Mouse (Mus musculus) C2C12 (cell line): ENCODE measurements around the gene Sdhaf2.

Experiments used
- CTCF ChIP-seq: IDR thresholded peaks from one replicate; pipeline ENCODE4 v1.5.1; 2011; ENCODE audit not compliant: control insufficient read depth, insufficient read depth, insufficient read length
- MYOD1 ChIP-seq: IDR thresholded peaks from one replicate; pipeline ENCODE4 v1.6.1; 2011; ENCODE audit warnings: low read depth; ENCODE audit not compliant: control insufficient read depth, insufficient read length
- MYOG ChIP-seq: IDR thresholded peaks from one replicate; pipeline ENCODE4 v1.6.1; 2011; ENCODE audit not compliant: control insufficient read depth, insufficient read length; ENCODE audit errors: extremely low read depth

DNA sequence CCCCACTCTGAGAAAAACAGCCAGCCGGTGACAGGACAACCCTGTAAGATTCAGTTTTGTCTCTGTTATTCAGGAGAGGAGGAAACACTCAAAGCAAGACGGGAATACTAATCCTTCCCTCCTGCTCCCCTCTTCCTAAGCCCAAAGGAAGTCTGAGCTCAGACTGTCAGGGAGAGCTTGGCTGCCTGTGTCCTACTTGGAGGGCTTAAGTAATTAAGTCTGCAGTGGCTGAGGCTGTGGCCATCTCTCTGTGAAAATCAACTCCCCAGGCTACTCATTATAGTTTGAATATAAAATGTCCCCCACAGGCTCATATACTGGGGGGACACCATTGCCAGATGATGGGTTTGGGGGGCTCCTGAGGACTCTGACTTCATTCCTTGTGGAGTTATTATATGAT, 29.0 kb downstream of the Sdhaf2 start:
- no peak for TF ChIP-seq CTCF
- no peak for TF ChIP-seq MYOD1
- no peak for TF ChIP-seq MYOG
